Mouse (Mus musculus) kidney, adult 2 months (tissue): ENCODE data around the gene Laptm5. TPM values are rescaled to one million over a fixed set of nuclear protein-coding genes. Genes with fewer than 3 reads are reported as not detected.

ENCODE experiments used
- DNase-seq: peaks from one replicate; pipeline ENCODE4 v3.0.0; 2021
- H3K27ac ChIP-seq: fragments of 200-500 bp; 2 replicates; pipeline ENCODE4 v1.5.1; 2012; ENCODE audit warnings: low read depth, low read length, control low read depth, inconsistent platforms; ENCODE audit not compliant: insufficient read depth
- H3K27me3 ChIP-seq: fragments of 200-500 bp; replicated peaks from 2 replicates; pipeline ENCODE4 v1.6.1; 2012; ENCODE audit warnings: mild to moderate bottlenecking, moderate library complexity, low read length, inconsistent platforms; ENCODE audit not compliant: control insufficient read depth, insufficient read depth
- H3K36me3 ChIP-seq: fragments of 200-500 bp; 2 replicates; pipeline ENCODE4 v1.6.1; 2012; ENCODE audit warnings: mild to moderate bottlenecking, moderate library complexity, low read length, inconsistent platforms; ENCODE audit not compliant: control insufficient read depth, insufficient read depth
- H3K4me1 ChIP-seq: fragments of 200-500 bp; 2 replicates; pipeline ENCODE4 v1.6.1; 2011; ENCODE audit warnings: low read length; ENCODE audit not compliant: control insufficient read depth, insufficient read depth
- H3K4me3 ChIP-seq: fragments of 200-500 bp; 2 replicates; pipeline ENCODE4 v1.5.1; 2011; ENCODE audit warnings: mild to moderate bottlenecking, low read depth, low read length, control low read depth; ENCODE audit not compliant: insufficient read depth
- CTCF ChIP-seq: fragments of 200-500 bp; conservative IDR thresholded peaks from 2 replicates; pipeline ENCODE4 v1.5.1; 2011; ENCODE audit warnings: low read depth, mild to moderate bottlenecking, control low read depth, low read length, moderate library complexity, mixed read lengths; ENCODE audit not compliant: insufficient read depth, insufficient read length
- POLR2A ChIP-seq: fragments of 200-500 bp; IDR thresholded peaks from one replicate; pipeline ENCODE4 v1.6.1; 2011; ENCODE audit warnings: low read depth, low read length, control low read depth
- WGBS: fragments of 180-500 bp; shearing (Covaris S2); methylation state at CpG from one replicate; pipeline ENCODE4 v1.1.7; 2018; 5-methylcytosine and 5-hydroxymethylcytosine counted together
- polyA plus RNA-seq: library from polyadenylated mRNA; depleted of rRNA; stranded (reverse); fragments of >200 nt; gene quantifications from 2 replicates; pipeline ENCODE4 v1.2.3, GENCODE M21; 2012

The Laptm5 gene
- polyA plus RNA-seq, 1 experiment: 79.8 TPM

GRCm38 (mm10) chr4:130899782-130900427, 13.0 kb upstream of the Laptm5 start:
- H3K27ac ChIP-seq: no peak overlapping the region
- TF ChIP-seq POLR2A: no peak
- no peak for TF ChIP-seq CTCF
- WGBS: 72% methylated on average over 6 of the region's 6 CpGs
- no peaks in the 10 kb centered on the region for H3K4me1 ChIP-seq
- H3K27me3 ChIP-seq: no peaks in the 10 kb centered on the region
- DNase-seq: peak; percentile 32
- no peak overlapping the region for H3K4me3 ChIP-seq
- H3K36me3 ChIP-seq: no peaks in the 10 kb centered on the region

GRCm38 (mm10) chr4:130900746-130901145, 12.2 kb upstream of the Laptm5 start:
- Histone ChIP-seq H3K27ac (no peak overlapping the region), H3K4me3 (no peak overlapping the region), H3K4me1 (no peaks in the 10 kb centered on the region), H3K36me3 (no peaks in the 10 kb centered on the region), H3K27me3 (no peaks in the 10 kb centered on the region)
- TF ChIP-seq POLR2A (no peak), CTCF (no peak)
- DNase-seq: no peak
- WGBS: 80% methylated on average over 7 of the region's 7 CpGs

GRCm38 (mm10) chr4:130902289-130902781, 10.6 kb upstream of the Laptm5 start:
- DNase-seq: no peak
- Histone ChIP-seq H3K4me3 (no peak overlapping the region), H3K4me1 (no peaks in the 10 kb centered on the region), H3K36me3 (no peaks in the 10 kb centered on the region), H3K27ac (no peak overlapping the region), H3K27me3 (no peaks in the 10 kb centered on the region)
- 74% methylated on average over 8 of the region's 8 CpGs for WGBS
- TF ChIP-seq CTCF (no peak), POLR2A (no peak)

- DNase-seq: no peak
- H3K4me3 ChIP-seq: no peak overlapping the region
- TF ChIP-seq POLR2A (no peak), CTCF (no peak)
- H3K4me1 ChIP-seq: no peaks in the 10 kb centered on the region
- WGBS: 82% methylated on average over 7 of the region's 7 CpGs
- no peaks in the 10 kb centered on the region for H3K27me3 ChIP-seq
- no peaks in the 10 kb centered on the region for H3K36me3 ChIP-seq
- no peak overlapping the region for H3K27ac ChIP-seq
These were observed 7.9 kb upstream of the Laptm5 start for GRCm38 (mm10) chr4:130905025-130905424.

- Histone ChIP-seq H3K27ac (no peak overlapping the region), H3K36me3 (no peaks in the 10 kb centered on the region), H3K4me1 (no peaks in the 10 kb centered on the region), H3K4me3 (no peak overlapping the region), H3K27me3 (no peaks in the 10 kb centered on the region)
- 86% methylated on average over 6 of the region's 6 CpGs for WGBS
- DNase-seq: no peak
- TF ChIP-seq POLR2A (no peak), CTCF (no peak)
These were observed 7.0 kb upstream of the Laptm5 start for GRCm38 (mm10) chr4:130905882-130906281.

- peak; percentile 59 for DNase-seq
These were observed 6.6 kb upstream of the Laptm5 start for GRCm38 (mm10) chr4:130906296-130906695.

DNA sequence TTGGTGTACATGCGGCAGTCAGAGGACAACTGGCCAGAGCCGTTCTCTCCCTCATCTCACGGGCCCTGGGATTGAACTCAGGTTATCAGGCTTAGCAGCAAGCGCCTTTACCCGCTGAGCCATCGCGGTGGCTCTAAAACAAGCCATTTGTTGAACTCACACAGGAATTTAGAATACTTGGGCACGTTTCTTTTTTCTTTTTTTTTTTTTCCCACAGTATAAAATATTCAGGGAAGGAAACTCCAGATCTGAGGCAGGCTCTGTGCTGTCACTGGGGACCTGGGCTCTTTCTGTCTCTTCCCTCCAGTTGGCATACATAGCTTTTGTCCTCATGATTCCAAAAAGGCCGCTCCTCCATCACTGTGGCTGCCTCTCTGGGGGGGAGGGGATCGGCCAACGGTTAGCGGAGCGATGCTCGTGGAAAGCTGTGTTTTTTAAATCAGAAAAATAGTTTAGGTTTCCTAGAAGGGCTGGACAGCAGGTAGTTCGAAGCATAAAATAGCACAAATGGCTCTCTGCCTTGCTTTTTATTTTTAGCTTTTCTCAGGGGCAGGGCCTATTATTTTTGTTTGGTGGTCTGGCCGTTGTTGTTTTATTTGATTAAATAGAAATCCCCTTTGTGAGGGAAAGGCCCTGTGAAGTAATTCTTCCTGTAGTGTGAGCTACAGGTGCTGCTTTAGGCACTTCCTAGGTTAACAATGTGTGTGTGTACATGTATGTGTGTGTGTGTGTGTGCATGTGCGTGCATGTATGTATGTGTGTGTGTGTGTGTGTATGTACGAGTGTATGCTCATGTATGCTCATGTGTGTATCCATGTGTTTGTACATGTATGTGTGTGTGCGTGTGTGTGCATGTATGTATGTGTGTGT, 5.5 kb upstream of the Laptm5 start:
- Histone ChIP-seq H3K27ac (no peak overlapping the region), H3K27me3 (no peaks in the 10 kb centered on the region), H3K4me1 (no peaks in the 10 kb centered on the region), H3K36me3 (no peaks in the 10 kb centered on the region), H3K4me3 (no peak overlapping the region)
- TF ChIP-seq CTCF: no peak
- TF ChIP-seq POLR2A: no peak
- WGBS: 82% methylated on average over 19 of the region's 19 CpGs
- DNase-seq: no peak

More at GRCm38 (mm10) chr4:130906296-130906695, 6.6 kb upstream of the Laptm5 start:
- no peaks in the 10 kb centered on the region for H3K4me1 ChIP-seq
- H3K36me3 ChIP-seq: no peaks in the 10 kb centered on the region
- no peaks in the 10 kb centered on the region for H3K27me3 ChIP-seq
- H3K27ac ChIP-seq: no peak overlapping the region
- TF ChIP-seq POLR2A: no peak
- no peak for TF ChIP-seq CTCF
- no peak overlapping the region for H3K4me3 ChIP-seq
- 43% methylated on average over 8 of the region's 8 CpGs for WGBS
